ENCODE assay signal across 9 mouse cellular contexts in genomic region chr2:169723645-169724462, GRCm38 (mm10).
A peak's percentile ranks its signal among the peaks of the same experiment; 100 is the strongest.
DNase-seq lines count a peak whose midpoint lies in the region; ATAC-seq lines count a peak whose summit lies in the region.
"Had no signal": no experiment of that assay in that cellular context is flagged by ENCODE, and none has a peak within 500 bp of the region (broad histone marks: within the 10 kb centered on the region; RNA-seq: fewer than 3 reads in every experiment).

No protein-coding gene starts in this region.

- no peak overlapping the region for H3K4me2 ChIP-seq in limb, embryonic 11.5 days (ENCODE audit: low read depth, severe bottlenecking)
- no peak overlapping the region for H3K4me2 ChIP-seq in midbrain, embryonic 11.5 days

- H3K4me1 ChIP-seq in limb, embryonic 11.5 days (ENCODE audit: control insufficient read depth, insufficient read depth, low read length): peaks cover 8% of the 10 kb centered on the region; the same call in 1 of the 2 replicates
- no peaks in the 10 kb centered on the region; the same call in 1 of the 2 replicates for H3K4me1 ChIP-seq in midbrain, embryonic 11.5 days (ENCODE audit: control insufficient read depth, insufficient read depth, low read length)

- no peak overlapping the region for H3K4me3 ChIP-seq in limb, embryonic 11.5 days (ENCODE audit: low read depth, low read length)
- H3K4me3 ChIP-seq in midbrain, embryonic 11.5 days (ENCODE audit: low read depth, low read length): no peak overlapping the region

- no peak for ATAC-seq in limb, embryonic 11.5 days (ENCODE audit: insufficient number of reproducible peaks, low FRiP score, low TSS enrichment, low read depth)
- no peak for ATAC-seq in midbrain, embryonic 11.5 days (ENCODE audit: low FRiP score)

- H3K36me3 ChIP-seq in limb, embryonic 11.5 days (ENCODE audit: control insufficient read depth, insufficient read depth, low read length): no peaks in the 10 kb centered on the region
- no peaks in the 10 kb centered on the region for H3K36me3 ChIP-seq in midbrain, embryonic 11.5 days (ENCODE audit: control insufficient read depth, insufficient read depth, low read length)
- H3K36me3 ChIP-seq: G1E had no signal

- no peak overlapping the region for H3K27ac ChIP-seq in limb, embryonic 11.5 days (replicated peaks; ENCODE audit: low read depth, low read length)
- no peak overlapping the region for H3K27ac ChIP-seq in midbrain, embryonic 11.5 days (ENCODE audit: low read depth, low read length)

- no peaks in the 10 kb centered on the region for H3K27me3 ChIP-seq in limb, embryonic 11.5 days (ENCODE audit: control insufficient read depth, insufficient read depth, low read length)
- no peaks in the 10 kb centered on the region for H3K27me3 ChIP-seq in midbrain, embryonic 11.5 days (ENCODE audit: control insufficient read depth, insufficient read depth, low read length)

- WGBS in limb, embryonic 11.5 days: 28% methylated on average over 24 of the region's 24 CpGs
- 82% methylated on average over 24 of the region's 24 CpGs for WGBS in midbrain, embryonic 11.5 days

- no peaks in the 10 kb centered on the region for H3K9me3 ChIP-seq in limb, embryonic 11.5 days (ENCODE audit: control insufficient read depth, low read length)
- H3K9me3 ChIP-seq in midbrain, embryonic 11.5 days (ENCODE audit: control insufficient read depth, low read length): no peaks in the 10 kb centered on the region

- H3K9ac ChIP-seq in limb, embryonic 11.5 days (ENCODE audit: low read length): no peak overlapping the region; the same call in 1 of the 2 replicates
- H3K9ac ChIP-seq in midbrain, embryonic 11.5 days (ENCODE audit: low read length): no peak overlapping the region

- intact Hi-C loops in heart, postnatal 25 days (cut with DNase I): loop anchor here (2.0 to 5.0 kb wide), 2 partner anchors 33 to 91 kb away; partner anchors contain the start of gene Tshz2
- intact Hi-C loops in left cerebral cortex, postnatal 10 days (cut with DNase I): loop anchor here (5.0 kb wide), 1 partner anchor 87 kb away; no protein-coding TSS in a partner anchor

- DNase-seq in urinary bladder, postnatal 14 days (ENCODE audit: low spot score): peak; percentile 28
- no peak for DNase-seq in urinary bladder, postnatal 10 days (ENCODE audit: low spot score)
- DNase-seq in heart, postnatal 25 days (ENCODE audit: low spot score): peak; percentile 21
- peak; percentile 34 for DNase-seq in limb, embryonic 11.5 days (ENCODE audit: low spot score)
- peak; percentile 79 for DNase-seq in midbrain, embryonic 11.5 days (ENCODE audit: low spot score, missing footprints)
- no peak for DNase-seq in right cerebral cortex, adult 18-20 months
- DNase-seq in cerebellum, adult 11 months: no peak
- DNase-seq in left cerebral cortex, postnatal 10 days (ENCODE audit: extremely low spot score in 1 of 2, low spot score in 2 of 2): no peak

Comparison
In these comparisons a context has a peak if more than half of its experiments do, and no peak if none do; other contexts are left out.
1. DNase-seq: peak in urinary bladder, postnatal 14 days (single experiment), heart, postnatal 25 days (single experiment), limb, embryonic 11.5 days (single experiment) and midbrain, embryonic 11.5 days (single experiment); none in urinary bladder, postnatal 10 days (single experiment), right cerebral cortex, adult 18-20 months (single experiment), cerebellum, adult 11 months (single experiment) and left cerebral cortex, postnatal 10 days (0 of 2).